Mouse (Mus musculus) spleen, adult 18-20 months (tissue): Measurements from ENCODE around the gene Akap3.

ENCODE experiments used
- DNase-seq, 2 experiments: peaks; one replicate each; pipeline ENCODE4 v3.0.0; 2022; ENCODE audit warnings: mixed read lengths in 2 of 2

Akap3 gene

GRCm38 (mm10) chr6:126852881-126853280, at the start of gene Akap3:
Gene Akap3 (plus strand): TSS chr6:126853098.
- no peak for DNase-seq

GRCm38 (mm10) chr6:126806783-126807182, 46.1 kb upstream of the Akap3 start:
- DNase-seq = peak in 1 of 2 experiments; percentile 9

DNA sequence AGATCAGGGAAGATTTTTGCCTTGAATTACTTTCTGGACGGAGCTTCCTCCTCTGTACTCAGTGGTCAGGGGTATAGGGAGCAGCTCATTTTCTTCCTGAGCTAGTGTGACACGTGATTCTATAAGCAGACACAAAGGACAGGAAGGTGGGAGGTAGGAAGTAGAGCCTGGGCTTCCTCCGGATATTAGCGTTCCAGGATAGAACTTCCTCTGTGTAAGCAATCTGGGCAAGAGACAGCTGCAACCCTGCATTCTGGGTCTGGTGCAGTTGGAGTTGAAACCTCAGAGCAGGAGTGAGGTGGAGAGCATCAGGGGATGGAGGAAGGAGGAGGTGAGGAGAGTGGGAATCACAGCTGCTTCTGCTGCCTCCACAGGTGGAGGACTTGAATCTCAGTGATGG, 44.8 kb upstream of the Akap3 start:
- no peak for DNase-seq

DNA sequence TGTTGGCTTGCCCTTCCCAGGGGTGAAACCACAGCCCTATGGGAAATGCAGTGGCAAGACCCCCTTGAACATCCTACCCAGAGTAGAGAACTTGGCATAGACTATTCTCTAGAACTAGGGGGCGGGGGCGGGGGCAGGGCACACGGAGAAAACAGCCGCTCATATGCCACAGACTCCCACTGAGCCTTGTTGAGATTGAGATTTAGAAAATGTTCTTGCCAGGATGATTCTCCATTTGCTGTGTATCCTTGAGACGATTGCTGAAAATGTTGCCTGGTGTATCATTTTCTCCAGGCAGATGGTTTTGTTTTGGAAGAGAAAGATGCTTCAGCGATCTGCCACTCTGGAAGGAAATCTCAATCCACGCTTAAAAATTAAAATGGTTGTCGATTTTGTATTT, 44.3 kb upstream of the Akap3 start:
- no peak for DNase-seq

GRCm38 (mm10) chr6:126811481-126811880, 41.4 kb upstream of the Akap3 start:
- DNase-seq = no peak

DNA sequence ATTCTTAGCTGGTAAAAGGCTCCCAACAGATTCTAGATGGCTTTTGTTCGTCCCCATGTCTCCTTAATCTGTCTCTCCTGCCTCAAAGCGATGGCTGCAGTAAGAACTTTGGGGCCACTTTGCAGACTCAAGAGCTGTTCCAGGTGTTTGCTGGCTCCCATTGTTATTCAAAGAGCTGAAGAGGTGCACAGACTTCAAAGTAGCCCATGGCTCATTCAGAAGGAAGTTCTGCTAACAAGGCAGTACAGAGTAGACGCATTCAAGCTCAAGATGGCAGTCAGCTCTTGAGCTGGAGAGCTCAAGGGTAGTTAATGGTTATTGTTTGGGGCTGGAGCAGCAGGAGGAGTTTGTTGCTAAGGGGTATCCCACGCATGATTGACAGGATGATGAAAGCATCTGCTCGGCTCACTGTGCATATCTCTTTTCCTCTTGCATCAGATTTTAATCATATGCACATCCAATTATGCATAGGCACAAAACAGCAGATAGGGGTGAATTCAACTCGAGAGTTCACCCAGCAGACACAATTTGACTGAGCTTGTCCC, 37.6 kb upstream of the Akap3 start:
- DNase-seq = no peak

GRCm38 (mm10) chr6:126816338-126816737, 36.6 kb upstream of the Akap3 start:
- DNase-seq = no peak

- DNase-seq = no peak
Measured at GRCm38 (mm10) chr6:126823087-126823486, 29.8 kb upstream of the Akap3 start.

- no peak for DNase-seq
Measured at GRCm38 (mm10) chr6:126836628-126837027, 16.3 kb upstream of the Akap3 start.

DNA sequence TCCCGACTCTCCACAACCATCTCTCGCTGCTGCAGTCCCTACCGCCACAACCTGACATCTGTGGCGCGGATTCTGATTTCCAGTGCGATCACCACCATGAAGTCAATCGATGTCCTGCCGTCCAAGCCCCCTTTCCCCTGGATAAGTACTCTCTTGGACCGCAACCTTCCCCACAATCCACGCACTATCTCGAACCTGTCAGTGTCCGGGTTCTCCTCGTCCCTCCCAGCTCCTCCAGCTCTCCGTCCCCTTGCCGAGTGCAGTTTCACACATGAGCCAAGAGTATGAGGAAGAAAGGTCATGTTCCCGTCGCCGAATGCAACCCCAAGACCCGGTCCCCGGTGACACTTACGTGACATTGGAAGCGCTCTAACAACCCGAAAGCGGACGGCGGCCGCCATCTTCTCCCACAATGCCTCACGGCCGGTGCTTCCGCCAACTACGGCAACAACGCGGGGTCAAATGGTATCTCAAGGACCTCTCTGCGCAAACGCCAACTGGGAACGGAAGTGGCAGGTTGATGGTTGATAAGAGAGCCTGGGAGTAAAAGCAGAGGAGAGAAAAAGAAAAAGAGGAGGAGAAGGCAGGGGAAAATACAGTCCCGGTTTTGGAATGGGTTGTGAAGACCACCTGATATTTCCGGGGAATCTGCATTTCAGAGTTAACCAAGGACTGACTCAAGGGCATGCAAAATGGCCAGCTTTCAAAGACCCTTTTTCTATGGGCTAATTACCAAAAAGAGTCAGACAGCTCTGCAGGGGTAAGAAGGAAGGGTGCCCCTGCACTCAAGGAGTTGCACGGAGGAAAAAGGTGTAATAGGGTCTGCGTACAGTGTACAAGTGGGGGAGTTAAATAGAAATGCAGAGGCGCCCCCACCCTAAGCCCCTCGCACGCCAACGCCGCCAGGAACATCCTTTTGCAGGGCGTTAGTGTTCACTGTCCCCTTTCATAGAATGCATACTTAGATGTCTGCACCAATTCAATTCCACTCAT, 3.9 kb upstream of the Akap3 start, which contains the start of gene Ndufa9:
Ndufa9 (minus strand) TSS at position 425 of the 993 bp plus-strand sequence.
- peak; percentile 85 to 91 for DNase-seq

DNA sequence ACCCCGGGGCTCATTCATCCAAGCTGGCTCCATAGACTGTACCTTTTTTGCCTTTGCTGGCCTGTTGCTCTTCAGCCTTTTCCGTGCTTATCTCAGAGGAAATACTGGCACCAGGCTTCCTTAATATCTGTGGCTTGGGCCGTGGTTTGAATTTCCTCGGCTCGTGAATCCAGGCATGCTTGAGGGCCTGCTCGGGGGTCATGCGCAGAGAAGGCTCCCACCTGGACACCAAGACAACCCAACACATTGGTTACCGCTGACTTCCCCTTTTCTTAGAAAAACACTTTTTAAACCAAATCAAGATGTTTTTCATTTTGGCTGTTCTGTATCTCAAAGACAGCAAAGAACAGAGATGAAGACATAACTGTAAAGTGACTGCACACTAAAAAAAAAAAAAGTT, 24.2 kb downstream of the Akap3 start:
- DNase-seq = no peak

- no peak for DNase-seq
Measured at GRCm38 (mm10) chr6:126907378-126907777, 54.5 kb downstream of the Akap3 start.

- DNase-seq = no peak
Measured at GRCm38 (mm10) chr6:126907876-126908275, 55.0 kb downstream of the Akap3 start.

DNA sequence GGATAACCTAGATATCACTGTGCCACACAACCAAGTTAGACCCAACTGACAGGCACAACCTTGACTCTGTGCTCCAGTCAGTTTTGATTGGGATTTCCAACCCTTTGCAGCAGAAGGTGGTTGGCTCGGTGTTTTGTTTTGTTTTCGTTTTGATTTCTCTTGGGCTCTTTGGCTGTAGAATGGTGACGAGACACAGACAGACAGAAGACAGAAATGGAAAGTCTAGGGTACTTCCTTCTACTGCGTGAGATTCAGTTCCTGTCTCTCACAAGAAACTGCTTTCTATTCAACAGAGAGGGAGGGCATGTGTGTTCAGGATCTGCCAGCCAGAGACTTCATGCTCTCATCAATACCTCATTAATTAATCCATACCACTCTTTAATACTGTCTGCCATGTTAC, 57.8 kb downstream of the Akap3 start:
- DNase-seq = no peak

DNA sequence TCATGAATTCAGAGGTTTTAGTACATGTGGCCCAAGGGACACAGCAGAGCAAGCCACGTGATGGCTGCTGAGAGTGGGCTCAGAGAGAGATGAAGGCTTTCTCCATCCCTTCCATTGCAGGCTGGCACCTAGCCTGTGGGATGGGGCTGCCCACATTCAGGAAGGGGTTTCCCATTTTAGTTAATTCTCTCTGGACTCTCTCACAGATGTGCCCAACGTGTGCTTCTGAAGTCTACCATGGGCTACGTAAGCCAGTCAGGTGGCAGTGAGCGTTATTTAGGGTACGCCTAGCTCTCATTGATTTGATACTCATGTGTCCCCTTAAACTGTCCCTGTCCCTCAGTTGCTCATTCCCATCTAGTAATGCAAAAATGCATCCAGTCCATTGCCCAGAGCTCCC, 62.0 kb downstream of the Akap3 start:
- no peak for DNase-seq

- no peak for DNase-seq
Measured at GRCm38 (mm10) chr6:126921111-126921881, 68.4 kb downstream of the Akap3 start, which contains the start of gene Dyrk4. Gene Dyrk4 (minus strand): TSS chr6:126921839.
